Mouse (Mus musculus): ENCODE measurements at regions not wholly inside any gene's neighbourhood (a gene's known extent, or its start where the extent isn't known, plus 50 kb on each side); places are given as distances from the start of the nearest gene placed in this dataset.

DNA sequence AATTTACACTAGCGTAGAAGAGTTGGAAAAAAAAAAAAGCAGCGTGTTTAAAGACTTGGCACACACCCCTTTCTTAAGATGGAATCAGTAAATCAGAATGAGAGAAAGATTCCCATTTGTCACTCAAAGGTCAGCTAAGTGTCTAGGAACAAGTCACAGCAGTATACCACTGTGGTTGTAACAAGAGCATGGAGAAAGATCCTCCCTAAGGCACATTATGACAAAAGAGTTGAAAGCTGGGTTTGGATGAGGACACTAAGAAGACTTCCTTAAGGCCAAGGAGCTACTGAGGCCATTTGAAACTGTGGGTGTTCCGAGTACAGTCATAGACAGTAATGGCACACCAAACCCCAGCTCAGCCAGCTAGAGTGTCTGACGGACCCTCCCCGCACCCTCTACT lies 167.2 kb downstream of the Btg1 start:
- no peak for DNase-seq (ENCODE audit: extremely low spot score, low spot score)

DNA sequence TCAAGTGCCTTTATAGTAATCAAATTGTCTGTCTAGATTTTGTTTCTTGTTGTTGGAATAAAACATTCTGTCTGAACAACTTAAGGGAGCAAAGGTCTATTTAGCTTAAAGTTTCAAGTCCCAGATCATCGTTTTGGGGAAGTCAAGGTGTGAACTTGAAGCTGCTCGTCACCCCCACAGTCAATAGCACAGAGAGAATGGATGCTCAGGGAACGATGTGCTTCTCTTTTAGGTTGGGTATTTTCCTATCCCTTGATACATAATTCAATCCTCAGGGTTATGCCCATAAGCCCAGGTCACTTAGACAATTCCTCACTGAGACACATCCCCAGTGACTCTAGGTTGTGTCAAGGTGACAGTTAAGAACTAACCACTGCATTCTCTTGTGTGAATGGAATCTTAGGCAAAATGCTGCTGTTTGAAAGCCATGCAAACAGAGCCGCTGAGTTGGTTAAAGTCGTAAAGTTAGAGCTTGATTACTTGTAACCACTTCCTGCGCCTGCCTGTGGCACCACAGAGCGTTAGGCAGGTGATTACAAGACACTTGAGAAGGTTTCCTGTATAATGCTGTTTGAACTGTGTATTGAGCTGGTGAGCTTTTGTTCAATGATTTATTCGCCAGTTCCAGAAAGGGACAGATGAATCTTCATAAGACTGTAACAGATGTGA lies 170.2 kb downstream of the Btg1 start:
- DNase-seq (ENCODE audit: extremely low spot score, low spot score): no peak

DNA sequence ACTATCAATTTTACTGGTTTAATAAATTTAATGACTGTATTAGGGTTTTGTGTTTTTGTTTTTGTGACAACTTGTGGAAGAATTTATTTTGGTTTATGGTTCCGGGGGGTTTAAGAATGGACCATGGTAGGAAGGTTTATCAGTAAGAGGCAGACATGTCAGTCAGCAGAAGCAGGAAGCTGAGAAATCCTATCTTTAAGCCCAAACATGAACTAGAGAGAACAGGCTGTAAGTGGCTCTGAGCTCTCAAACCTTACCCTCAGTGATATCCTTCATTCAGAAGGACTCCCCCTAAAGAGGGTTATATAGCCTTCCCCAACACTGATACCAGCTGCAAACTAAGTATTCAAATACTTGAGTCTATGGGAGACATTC lies 170.8 kb downstream of the Btg1 start:
- no peak for DNase-seq (ENCODE audit: extremely low spot score, low spot score)

DNA sequence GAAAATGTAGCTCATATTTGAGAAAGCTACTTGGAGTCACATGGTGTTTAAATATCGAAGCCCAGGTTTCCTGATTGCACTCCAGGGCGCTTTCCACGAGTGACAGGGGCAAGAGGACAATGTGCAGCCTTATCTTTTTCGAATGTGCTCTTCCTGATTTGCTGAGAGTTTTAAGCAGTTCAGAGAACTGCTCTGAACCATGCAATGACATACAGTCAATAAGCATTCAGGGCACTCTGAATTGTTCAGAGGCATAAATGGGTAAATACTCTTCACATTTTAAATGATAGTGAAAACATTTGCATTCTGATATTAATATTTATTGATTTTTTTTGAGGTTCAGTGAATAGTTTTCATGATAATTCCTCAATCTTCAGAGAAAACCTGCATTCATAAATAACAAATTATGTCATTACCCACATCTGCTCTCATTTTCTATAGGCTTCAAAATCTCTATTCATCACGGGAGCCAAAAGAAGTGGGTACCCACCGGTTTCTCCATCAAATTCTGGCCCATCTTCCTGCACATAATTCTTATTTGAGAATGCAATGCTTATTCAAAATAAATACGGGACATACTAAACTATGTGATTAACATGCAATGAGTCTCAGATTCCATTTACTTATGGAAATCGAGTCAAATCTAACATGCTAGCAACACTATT lies 171.7 kb downstream of the Btg1 start:
- no peak for DNase-seq (ENCODE audit: extremely low spot score, low spot score)

DNA sequence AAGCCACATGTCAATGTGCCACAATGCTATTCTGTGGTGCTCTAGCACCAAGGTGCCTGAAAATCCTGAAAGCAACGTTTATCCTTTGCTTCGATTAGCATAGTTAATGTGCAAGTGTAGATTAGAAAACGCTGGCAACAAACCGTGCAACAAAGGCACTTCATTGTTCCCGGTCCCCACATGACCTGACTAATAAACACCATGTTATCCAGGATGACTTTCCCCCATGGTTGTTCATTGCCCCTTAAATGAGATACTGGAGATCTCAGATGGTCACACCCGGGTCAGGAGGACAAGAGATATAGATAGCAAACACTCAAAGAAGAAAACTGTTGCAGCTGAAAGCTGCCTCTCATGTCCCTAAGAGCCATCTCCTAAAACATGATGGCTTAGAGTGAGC lies 180.3 kb downstream of the Btg1 start:
- DNase-seq (ENCODE audit: extremely low spot score, low spot score): no peak

DNA sequence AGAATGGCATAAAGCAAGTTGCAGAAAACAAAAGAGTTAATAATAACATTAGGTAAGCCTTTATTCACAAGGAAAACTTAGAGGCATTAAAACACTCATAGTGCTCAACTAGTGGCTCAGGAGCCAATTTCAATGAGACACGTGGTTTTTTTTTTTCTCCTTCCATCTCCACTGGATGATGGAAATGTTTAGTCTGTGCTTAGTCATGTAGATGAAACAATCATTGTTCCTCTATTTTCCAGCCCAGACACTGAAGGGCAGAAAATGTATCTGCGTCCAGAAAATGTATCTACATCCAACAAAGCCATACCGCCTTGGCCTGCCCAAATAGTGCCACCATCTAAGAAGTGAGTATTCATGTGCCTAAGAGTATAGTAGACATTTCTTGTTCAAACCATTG lies 184.0 kb downstream of the Btg1 start:
- DNase-seq (ENCODE audit: extremely low spot score, low spot score): no peak

DNA sequence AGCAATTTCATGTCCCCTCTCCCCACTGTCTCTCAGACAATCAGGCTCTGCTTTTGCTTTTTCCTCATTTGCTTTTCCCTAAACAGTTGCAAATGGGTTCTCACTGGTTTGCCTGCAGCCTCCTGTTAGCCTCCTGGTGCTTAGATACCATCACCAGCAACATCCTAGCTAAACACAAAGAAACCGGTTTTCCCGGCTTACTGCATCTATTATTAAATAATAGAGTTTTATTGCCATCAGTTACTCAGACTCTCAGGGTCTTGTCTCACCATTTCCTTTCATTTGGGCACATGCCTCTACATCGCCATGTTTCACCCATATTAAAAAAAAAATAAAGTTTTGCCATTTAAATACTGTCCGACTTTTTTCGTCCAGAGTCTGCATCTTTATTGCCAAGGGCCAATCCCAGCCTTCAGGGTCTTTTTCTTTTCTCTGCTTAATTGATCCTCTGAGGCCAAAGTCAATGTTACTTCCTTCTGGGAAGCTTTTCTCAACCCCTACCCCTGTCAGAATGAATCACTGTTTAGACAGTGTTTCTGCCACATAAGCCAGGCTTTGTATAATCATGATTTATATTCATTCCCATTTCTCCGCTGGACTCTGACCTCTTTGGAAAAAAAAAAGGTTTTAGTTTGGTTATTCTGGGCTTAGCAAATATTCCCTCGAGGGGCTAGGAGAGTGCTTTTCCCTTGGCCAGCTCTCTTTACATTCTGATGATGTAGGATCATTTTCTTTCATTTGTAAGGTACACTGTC lies 187.4 kb downstream of the Btg1 start:
- DNase-seq (ENCODE audit: extremely low spot score, low spot score): no peak

DNA sequence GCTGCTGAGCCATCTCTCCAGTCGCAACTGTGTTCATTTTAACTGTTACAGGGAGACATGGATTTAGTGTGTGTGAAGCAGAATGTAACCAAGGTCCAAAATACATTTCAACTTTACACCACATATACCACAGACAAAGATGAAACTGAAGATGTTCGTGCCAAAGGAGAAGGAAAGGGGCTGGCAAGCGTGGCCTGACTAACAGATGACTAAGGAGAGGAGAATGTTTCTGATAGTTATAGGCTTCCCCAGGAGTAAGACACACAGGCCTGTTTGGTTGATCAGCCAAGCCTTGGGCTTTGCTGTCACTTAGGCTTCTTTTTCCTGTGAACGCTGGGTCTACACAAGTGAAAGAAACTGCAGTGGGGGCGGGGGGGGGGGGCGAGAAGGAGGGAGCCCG lies 189.8 kb downstream of the Btg1 start:
- no peak for DNase-seq (ENCODE audit: extremely low spot score, low spot score)

DNA sequence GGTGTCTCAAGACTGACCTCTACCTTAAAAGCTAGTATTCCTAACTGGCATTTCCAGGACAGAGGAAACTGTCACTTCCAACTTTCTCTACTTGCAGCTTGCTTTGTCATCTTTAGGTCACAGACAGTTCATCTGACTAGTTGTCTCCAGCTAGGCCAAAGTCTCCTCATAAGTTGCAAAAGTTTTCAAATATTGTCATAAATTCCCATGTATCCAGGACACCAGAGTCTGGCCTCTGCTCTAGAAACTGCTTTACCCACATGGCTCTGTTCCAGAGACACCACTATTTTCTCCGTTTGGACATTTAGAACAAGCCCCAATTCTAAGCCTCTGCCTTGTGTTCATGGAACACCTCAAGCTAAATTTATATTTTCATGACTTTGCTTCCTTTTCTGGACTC lies 205.0 kb downstream of the Btg1 start:
- DNase-seq (ENCODE audit: extremely low spot score, low spot score): no peak

DNA sequence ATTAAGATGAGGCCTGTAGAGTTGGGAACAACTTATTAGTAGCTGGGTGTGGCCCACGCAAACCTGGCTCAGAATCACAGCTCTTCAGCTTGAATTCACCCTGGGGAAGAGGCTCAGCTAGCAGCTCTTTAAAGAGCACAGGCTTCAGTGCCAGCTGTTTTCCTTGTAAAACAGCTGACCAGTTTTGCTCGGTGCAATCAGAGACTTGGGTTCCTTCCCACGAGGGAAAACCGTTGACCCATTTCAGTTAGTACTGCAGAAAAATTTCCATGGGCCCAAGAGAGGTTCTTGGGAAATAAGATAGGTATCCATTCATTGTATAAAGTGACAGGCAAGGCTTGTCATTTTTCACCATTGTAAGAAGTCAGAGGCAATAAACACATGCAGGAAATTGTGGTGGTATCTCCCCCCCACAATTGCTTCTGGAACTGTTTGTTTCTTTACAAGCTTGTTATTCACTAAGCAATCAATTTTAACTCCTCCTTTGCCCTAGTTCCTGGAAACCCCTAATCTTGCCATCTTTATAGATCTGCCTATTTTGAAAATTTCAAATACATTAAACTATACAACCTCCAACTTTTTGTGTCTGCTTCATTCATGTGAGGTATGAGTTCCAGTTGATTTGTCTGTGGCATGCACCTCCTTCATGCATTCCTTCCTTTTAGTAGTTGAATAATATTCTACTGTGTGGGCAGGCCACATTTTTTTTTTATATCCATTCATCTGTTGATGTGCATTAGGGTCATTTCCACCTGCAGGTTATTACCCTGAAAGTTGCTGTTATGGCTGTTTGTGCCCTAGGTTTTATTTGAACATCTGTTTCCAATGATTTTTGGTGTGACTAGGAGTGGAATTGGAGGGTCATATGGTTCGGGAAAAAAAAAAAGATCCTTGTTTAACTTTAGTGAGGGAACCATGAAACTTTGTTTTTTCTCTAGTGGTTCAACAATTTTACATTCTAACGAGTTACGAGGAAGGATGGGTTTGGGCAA lies 205.8 kb downstream of the Btg1 start:
- DNase-seq (ENCODE audit: extremely low spot score, low spot score): no peak

DNA sequence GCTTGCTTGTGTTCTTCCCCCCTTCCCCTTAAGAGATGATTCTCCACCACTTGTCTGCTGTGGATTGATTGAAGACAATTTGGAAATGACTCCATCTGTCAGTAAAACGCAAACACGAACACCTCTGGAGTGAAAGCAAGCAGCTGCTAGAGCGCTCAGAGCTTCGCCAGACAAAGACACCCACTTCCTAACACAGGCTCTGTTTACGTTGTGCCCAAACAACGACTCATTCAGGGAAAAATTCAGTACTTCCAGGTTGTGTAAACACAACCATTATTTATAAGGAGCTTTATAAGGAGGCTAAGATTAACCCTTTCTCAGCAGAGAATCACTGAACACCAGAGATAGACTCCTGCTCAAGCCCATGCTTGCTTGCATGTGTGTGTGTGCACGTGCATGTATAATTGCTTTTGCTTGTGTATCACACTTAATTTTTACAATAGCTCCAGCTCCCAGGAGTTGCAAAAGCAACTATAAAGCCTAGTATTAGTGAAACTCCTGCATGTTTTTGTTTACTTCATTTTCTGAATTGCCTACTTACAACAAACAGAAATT lies 209.5 kb downstream of the Btg1 start:
- DNase-seq (ENCODE audit: extremely low spot score, low spot score): no peak

DNA sequence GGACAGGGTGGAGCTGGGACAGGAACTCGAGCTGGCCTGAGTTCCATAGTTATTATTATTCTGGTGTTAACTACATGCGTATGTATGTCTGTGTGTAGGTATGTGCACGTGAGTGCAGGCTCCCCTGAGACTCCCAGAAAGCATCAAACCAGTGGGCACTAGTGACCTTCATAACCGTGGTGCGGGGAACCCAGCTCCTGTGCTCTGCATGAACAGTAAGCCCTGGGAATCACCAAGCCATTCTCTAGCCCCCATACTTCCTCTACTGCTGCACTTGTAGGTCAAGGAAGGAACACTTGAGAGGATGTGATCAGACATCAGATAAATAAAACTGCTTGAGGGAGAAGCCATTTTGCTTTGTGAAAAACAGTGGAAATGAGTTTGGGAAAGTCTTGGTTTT lies 211.2 kb downstream of the Btg1 start:
- no peak for DNase-seq (ENCODE audit: extremely low spot score, low spot score)

DNA sequence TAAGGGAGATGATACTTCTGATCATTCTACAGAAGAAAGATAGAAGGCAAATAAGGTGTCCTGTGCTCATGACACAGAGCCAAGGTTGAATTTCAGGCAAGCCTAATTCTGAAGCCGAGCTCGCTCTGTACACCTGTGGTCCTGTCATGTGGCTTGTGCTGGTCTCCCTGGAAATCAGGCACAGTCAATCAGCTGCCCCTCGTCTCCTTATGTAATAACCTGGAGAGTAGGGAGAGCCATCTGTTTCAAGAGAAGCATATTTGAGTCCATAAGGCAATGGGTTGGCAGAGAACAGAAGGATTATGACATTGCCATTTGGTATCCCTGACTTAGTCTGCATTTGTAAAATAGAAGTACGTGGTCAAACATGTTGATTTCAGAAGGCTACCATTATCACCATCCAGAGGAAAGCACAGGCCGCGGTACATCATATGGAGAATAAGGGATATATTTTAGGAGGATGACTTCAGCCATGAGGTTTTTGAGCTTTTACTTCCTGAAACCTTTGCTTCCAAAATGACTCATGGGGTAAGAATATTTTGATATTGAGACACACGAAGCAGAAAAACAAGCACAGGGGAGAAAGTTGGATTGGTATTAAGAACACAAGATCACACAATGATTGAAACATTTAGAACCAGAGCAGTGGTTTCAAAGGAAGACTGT lies 211.9 kb downstream of the Btg1 start:
- no peak for DNase-seq (ENCODE audit: extremely low spot score, low spot score)

DNA sequence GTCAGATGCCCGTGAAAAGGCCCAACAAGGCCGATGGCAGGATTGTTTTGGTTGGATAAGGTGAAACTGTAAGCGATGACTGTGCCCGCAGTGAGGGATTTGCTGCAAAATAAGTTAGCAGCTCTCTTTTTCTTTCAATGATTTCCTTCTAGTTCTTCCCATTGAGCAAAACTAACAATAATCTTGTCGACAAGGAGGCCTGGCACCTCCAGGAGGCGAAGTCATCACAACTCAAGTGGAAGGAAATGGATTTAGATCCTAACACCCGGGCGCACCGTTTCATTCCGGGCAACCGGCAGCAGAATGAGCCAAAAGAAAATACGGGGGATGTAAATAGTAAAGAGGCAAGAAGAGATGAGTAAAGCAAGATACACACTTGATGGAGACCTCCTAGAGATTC lies 214.3 kb downstream of the Btg1 start:
- DNase-seq (ENCODE audit: extremely low spot score, low spot score): no peak

DNA sequence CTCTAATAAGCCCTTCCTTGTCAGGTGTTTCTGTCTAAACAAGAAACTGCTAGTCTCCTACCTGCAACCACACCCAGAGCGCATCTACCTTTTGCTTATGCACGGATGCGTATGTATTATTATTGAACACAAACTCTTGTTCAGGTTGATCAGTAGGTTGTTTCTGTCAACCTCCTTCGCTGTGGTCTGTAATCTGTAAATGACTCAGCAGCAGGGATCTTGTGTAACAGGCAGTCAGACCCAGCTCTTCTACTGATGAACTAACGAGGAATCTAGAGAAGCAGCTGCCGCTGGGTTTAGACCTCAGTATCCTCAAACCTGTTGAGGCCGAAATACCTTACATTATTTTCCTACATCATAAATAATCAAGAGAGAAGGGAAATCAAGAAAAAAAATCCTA lies 220.4 kb downstream of the Btg1 start:
- no peak for DNase-seq (ENCODE audit: extremely low spot score, low spot score)

DNA sequence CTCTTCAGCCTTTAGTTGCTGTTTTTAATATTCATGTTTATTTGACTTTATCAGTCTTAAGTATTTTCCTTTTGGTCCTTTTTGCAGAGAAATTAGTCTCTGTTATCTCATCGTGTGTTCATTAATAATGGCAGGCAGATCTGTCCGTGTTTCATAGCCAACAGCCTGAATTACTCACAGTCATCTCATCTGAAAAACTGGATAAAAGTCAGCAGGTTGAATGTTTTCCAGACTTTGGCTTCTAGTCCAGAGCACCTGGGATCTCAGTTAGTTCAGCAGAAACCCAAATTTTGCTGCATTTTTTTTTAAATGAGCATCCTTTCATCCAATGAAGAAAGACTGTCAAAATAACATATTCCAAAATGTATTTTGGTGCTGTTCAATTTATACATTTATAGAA lies 224.3 kb downstream of the Btg1 start:
- DNase-seq (ENCODE audit: extremely low spot score, low spot score): no peak

DNA sequence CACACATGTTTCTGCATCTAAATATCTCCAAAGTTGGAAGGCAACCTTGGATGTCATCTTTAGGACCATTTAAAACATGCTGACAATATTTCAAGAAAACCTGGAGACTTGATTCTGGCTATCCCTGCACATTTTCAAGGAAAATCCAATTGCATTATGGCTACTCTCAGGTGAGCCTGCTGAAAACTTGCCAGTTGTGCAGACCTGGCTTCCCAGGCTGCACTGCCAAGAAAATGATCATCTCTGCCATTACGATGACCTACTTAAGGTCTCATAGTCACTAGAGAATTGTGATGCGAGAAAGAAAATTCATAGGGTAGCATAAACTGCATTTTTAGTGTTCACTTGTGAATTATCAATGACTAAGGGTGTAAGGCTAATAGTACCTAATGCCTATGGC lies 225.2 kb downstream of the Btg1 start:
- no peak for DNase-seq (ENCODE audit: extremely low spot score, low spot score)

DNA sequence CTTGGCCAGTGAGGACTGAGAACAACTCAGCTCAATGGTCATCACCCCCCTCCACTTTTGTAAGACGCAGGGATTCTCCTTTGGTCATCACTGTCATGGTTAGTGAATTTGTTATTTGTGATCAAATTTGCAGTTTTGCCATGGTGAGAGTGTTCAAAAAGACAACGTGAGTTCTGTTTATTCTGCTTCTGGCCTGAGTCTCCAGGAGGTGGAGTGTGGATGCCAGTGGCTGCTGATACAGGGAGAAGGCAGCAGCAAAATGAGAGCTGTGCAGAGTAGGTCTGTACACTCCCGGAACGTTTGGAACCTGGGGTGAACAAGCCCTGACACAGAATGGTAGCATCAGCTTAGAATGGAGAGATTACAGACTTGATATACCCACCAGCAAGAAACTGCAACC lies 229.1 kb downstream of the Btg1 start:
- DNase-seq (ENCODE audit: extremely low spot score, low spot score): no peak

DNA sequence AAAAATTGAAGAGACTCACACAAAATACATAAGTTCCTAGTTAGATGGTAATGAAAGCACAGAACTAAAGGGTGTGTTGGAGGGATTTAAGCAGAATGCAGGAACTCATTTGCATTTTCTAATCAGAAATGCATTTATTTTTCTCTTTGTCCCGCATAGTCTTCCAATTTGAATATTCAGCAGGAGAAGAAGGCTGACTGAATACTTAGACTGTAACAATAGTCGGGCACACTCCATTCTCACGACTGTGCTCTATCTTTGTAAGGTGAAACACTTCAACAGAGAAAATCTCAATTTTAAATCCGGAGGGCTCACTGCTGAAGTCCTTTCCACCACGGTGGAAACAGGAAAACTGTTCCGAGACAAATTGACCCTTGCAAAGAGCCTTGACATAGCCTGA lies 230.2 kb downstream of the Btg1 start:
- DNase-seq (ENCODE audit: extremely low spot score, low spot score): no peak

DNA sequence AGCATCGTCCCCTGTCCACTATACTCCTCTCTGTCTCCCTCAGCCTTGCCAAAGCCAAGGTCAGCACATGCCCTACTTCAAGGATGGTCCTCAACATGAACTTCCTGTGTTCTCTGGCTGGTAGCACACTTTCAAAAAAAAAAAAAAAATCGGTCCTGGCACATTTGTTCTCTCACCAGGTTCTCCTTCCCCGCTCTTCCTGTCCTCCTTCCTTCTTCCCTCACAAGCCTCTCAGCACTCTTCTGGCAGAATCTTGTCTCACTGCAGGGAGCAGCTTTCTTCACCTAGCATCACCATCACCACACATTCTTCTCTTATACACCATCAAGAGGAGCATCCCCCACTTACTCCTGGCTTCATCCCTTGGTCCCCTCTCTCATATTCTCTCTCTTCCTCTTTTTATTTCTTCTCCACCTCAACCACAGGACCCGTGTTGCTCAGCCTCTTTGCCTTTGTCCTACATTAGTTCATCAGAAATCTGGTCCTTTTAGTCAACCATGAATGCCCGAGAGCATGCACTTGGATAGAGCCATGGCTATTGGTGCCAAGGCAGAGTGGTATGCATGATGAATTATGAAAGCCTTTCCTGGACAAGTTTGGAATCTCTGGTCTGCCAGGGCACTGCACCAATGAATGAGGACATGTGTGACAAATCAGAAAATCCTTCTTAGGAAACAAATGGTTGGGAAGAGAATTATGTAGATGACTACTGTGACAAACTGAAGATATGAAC lies 230.8 kb downstream of the Btg1 start:
- no peak for DNase-seq (ENCODE audit: extremely low spot score, low spot score)
